Mouse (Mus musculus) liver, embryonic 15.5 days (tissue): ENCODE data around the gene Zdhhc5. TPM values are rescaled to one million over a fixed set of nuclear protein-coding genes. Genes with fewer than 3 reads are reported as not detected.
A peak's percentile ranks its signal among the peaks of the same experiment; 100 is the strongest.

Source experiments
- ATAC-seq: fragments of 200-750 bp; cut with Nextera tagmentation; 2 replicates; pipeline ENCODE4 v1.8.0; 2017; ENCODE audit warnings: moderate number of reproducible peaks, mild to moderate bottlenecking, moderate library complexity; ENCODE audit not compliant: insufficient read depth
- H3K27ac ChIP-seq: fragments of 300-500 bp; sonication (generic); replicated peaks from 2 replicates; pipeline ENCODE4 v1.5.1; 2015; ENCODE audit warnings: mild to moderate bottlenecking, inconsistent platforms
- H3K27me3 ChIP-seq: fragments of 300-500 bp; sonication (generic); 2 replicates; pipeline ENCODE4 v1.6.1; 2015; ENCODE audit warnings: mild to moderate bottlenecking, inconsistent platforms
- H3K36me3 ChIP-seq: fragments of 300-500 bp; sonication (generic); replicated peaks from 2 replicates; pipeline ENCODE4 v1.6.1; 2015; ENCODE audit warnings: moderate library complexity, mild to moderate bottlenecking, inconsistent platforms
- H3K4me1 ChIP-seq: fragments of 300-500 bp; sonication (generic); replicated peaks from 2 replicates; pipeline ENCODE4 v1.6.1; 2015; ENCODE audit warnings: inconsistent platforms
- H3K4me2 ChIP-seq: fragments of 300-500 bp; sonication (generic); 2 replicates; pipeline ENCODE4 v1.6.1; 2015; ENCODE audit warnings: moderate library complexity, mild to moderate bottlenecking, inconsistent platforms
- H3K4me3 ChIP-seq: fragments of 300-500 bp; sonication (generic); replicated peaks from 2 replicates; pipeline ENCODE4 v1.5.1; 2015; ENCODE audit warnings: mild to moderate bottlenecking, inconsistent platforms
- H3K9ac ChIP-seq: fragments of 300-500 bp; sonication (generic); 2 replicates; pipeline ENCODE4 v1.6.1; 2015; ENCODE audit warnings: moderate library complexity, mild to moderate bottlenecking, inconsistent platforms
- H3K9me3 ChIP-seq: fragments of 300-500 bp; sonication (generic); replicated peaks from 2 replicates; pipeline ENCODE4 v1.6.1; 2016; ENCODE audit warnings: inconsistent platforms
- WGBS: fragments of 180-500 bp; shearing (Covaris S2); methylation state at CpG from one replicate; pipeline ENCODE4 v1.1.7; 2015; ENCODE audit warnings: mixed read lengths; ENCODE audit not compliant: insufficient replicate concordance; 5-methylcytosine and 5-hydroxymethylcytosine counted together
- polyA plus RNA-seq: library from polyadenylated mRNA; unstranded; fragments of >200 nt; fragmentation: Nextera tagmentation; extraction: Ambion mirVana; gene quantifications from 2 replicates; pipeline ENCODE4 v1.2.1, GENCODE M21; 2015

Gene Zdhhc5
- polyA plus RNA-seq, 1 experiment from 2014 or later = 17.3 TPM

DNA sequence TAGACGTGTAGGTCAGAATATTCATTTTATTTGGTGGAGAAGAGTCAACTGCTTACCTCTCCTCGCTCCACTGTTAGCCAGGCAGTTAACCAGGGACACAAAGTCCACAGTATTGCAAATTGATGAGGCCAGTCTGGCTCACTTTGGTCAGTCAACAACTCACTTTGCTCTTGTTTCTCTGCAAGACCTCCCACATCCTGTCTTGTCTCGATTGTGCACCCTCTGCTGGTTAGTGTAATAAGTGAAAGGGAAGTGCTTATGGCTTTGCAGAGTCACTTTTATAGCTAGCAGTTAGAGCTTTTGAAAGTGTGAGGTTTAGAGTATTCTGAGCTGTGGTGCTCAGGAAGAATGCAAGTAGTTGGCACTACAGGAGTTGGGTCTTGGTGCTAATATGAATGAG, 54.7 kb downstream of the Zdhhc5 start:
- Histone ChIP-seq H3K36me3 (no peaks in the 10 kb centered on the region), H3K9ac (no peak overlapping the region), H3K27ac (peak overlapping the region; percentile 60; the same call in 1 of the 2 replicates), H3K4me1 (no peaks in the 10 kb centered on the region), H3K4me3 (no peak overlapping the region), H3K4me2 (no peak overlapping the region), H3K9me3 (no peaks in the 10 kb centered on the region), H3K27me3 (no peaks in the 10 kb centered on the region)
- ATAC-seq = peak; percentile 66
- 37% methylated on average over 3 of the region's 3 CpGs for WGBS

DNA sequence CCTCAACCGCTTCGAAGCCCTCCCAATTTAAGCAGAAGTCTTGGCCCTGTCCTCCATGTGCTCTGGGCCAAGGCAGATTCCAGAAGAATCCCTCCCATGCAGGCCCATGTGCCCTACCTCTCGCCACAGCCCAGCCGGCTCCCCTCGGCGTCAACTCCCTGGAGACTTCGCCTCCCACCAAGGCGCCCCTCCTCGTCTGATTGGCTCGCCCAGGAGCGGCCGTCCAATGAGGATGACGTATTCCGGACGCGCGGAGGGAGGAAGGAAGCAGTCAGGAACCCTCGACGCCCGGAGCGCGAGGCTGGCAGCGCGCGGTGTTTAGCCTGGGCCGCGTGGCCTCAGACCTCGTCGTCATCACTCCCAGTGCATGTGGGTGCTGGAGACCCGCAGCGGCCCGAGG, 56.2 kb downstream of the Zdhhc5 start, which contains the start of gene Btbd18:
Btbd18 (plus strand) TSS at position 274 of the 400 bp plus-strand sequence.
- no peaks in the 10 kb centered on the region for H3K9me3 ChIP-seq
- no peaks in the 10 kb centered on the region for H3K27me3 ChIP-seq
- H3K4me1 ChIP-seq = no peaks in the 10 kb centered on the region
- H3K27ac ChIP-seq = peak within 1 kb of the TSS; percentile 60; the same call in 1 of the 2 replicates
- no peak for ATAC-seq
- H3K36me3 ChIP-seq = no peaks in the 10 kb centered on the region
- no peak within 1 kb of the TSS for H3K9ac ChIP-seq
- WGBS = 85% methylated on average over 32 of the region's 32 CpGs
- H3K4me3 ChIP-seq = no peak within 1 kb of the TSS
- H3K4me2 ChIP-seq = no peak within 1 kb of the TSS

DNA sequence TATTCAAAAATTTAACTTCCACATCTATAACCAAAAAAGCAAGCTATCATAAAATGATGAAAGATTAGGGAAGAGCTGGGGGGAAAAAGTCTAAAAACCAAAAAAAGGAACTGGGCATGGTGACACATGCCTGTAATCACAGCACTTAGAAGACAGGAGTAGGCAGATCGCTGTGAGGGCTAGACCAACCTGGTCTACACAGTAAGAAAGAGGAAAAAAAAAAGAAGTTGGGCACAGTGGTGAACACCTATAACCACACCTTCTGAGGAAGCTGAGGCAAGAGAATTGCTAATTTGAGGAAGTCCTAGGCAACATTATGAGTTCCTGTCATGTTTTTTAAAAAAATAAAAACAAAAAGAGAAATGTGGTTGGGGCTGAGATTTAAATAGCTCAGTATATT, 59.1 kb downstream of the Zdhhc5 start:
- no peak for ATAC-seq
- Histone ChIP-seq H3K36me3 (no peaks in the 10 kb centered on the region), H3K27ac (no peak overlapping the region), H3K4me3 (no peak overlapping the region), H3K27me3 (no peaks in the 10 kb centered on the region), H3K4me1 (peaks cover 3% of the 10 kb centered on the region), H3K9ac (no peak overlapping the region), H3K9me3 (no peaks in the 10 kb centered on the region), H3K4me2 (no peak overlapping the region)
- WGBS = 24% methylated on average over 1 of the region's 1 CpGs

DNA sequence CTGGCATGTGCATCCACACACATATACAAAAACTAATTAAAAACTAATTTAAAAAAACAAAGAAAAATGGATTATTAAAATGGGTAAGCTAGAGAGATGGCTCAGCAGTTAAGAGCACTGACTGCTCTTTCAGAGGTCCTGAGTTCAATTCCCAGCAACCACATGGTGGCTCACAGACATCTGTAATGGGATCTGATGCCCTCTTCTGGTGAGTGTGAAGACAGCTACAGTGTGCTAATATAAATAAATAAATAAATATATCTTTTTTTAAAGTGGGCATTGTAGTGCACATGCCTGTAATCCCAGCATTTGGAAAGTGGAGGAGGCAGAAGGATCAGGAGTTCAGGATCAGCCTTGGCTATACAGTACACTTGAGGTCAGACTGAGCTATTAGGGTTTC, 61.6 kb downstream of the Zdhhc5 start:
- Histone ChIP-seq H3K27me3 (no peaks in the 10 kb centered on the region), H3K4me1 (peaks cover 13% of the 10 kb centered on the region), H3K4me3 (no peak overlapping the region), H3K36me3 (no peaks in the 10 kb centered on the region), H3K9me3 (no peaks in the 10 kb centered on the region), H3K4me2 (no peak overlapping the region), H3K9ac (no peak overlapping the region), H3K27ac (no peak overlapping the region)
- no peak for ATAC-seq

DNA sequence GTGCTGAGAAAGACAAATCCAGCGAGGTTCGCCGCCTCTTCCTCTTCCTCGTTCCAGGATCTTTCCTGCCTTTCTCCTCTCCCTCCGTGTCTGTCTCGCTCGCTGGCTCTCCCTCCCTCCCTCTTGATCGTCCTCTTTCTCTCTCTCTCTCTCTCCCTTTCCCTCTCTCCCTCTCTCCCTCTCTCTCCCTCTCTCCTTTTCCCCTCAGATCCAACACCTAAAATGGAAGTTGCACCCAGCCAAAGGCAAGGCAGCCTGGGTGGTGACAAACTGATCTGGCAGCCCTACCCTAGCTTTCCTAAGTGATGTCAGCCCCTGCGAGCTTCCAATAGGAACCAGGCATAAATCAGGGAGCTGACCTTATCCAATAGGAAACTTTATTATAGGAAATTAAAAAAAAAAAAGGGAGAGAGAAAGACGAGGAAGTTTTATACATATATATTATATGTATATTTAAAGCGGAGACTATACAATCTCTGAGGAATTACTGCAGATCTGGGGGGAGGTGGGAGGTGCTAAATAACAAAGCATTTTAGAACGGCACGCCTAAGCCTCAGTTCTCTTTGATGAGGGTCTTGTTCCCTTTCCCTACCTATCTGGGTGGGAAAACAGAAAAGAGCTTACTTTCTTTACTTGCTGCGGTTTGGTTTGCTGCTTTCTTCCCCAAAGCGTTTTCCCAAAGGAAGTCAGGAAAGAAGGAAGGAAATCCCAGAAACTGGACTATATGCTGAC, 64.3 kb downstream of the Zdhhc5 start, which contains the start of gene Ctnnd1:
Ctnnd1 (minus strand) TSS at position 302 of the 732 bp plus-strand sequence.
- under 1% methylated on average over 15 of the region's 15 CpGs for WGBS
- peak; percentile 82 for ATAC-seq

DNA sequence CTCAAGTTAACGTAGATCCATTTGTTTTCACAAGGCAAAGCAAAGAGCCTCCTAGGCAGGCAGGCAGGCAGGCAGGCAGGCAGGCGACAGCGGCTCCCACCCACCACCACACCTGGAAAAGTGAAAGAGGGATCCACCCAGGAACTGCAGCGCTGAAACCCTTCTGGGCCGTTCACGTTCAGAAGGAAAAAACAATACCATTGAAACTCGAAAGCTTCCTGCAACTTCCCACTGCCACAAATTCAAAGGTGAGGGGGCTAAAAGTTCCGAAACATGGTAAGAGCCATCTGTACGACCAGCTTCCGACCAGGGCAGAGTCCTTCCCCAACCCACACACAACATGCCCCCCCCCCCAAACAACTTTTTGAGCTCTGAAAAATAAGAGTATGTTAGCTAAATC, 65.3 kb downstream of the Zdhhc5 start:
- peak; percentile 54; the same call in 1 of the 2 replicates for ATAC-seq
- WGBS = 0% methylated on average over 10 of the region's 10 CpGs
- H3K27ac ChIP-seq = peak overlapping the region; percentile 88

More for the DNA sequence above, 64.3 kb downstream of the Zdhhc5 start, which contains the start of gene Ctnnd1:
- Histone ChIP-seq H3K9ac (peak within 1 kb of the TSS; percentile 83), H3K9me3 (no peaks in the 10 kb centered on the region), H3K27me3 (no peaks in the 10 kb centered on the region), H3K4me1 (peaks cover 23% of the 10 kb centered on the region), H3K4me2 (peak within 1 kb of the TSS; percentile 77), H3K27ac (peak within 1 kb of the TSS; percentile 88), H3K4me3 (peak within 1 kb of the TSS; percentile 75), H3K36me3 (no peaks in the 10 kb centered on the region)

DNA sequence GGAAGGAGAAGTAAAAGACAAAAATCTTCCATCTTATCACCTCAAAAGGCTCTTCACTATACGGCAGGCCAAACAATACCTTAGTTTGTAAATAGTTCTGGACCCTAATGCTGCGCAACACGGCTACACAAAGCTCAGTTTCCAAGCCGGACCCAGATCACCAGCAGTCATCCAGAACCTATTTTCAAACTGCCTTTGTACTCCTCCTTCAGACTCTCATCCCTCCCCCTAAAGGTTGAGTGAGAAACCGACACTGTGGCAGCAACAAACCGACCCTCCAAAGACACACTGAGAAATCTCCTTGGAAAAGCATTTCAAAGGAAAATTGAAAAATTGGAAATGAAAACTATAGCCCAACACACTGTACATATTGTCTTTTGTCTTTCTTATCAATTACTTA, 66.6 kb downstream of the Zdhhc5 start:
- H3K9me3 ChIP-seq = no peaks in the 10 kb centered on the region
- WGBS = 49% methylated on average over 6 of the region's 6 CpGs
- H3K27me3 ChIP-seq = no peaks in the 10 kb centered on the region
- no peak overlapping the region for H3K27ac ChIP-seq
- peak overlapping the region; percentile 77 for H3K4me2 ChIP-seq
- no peak for ATAC-seq
- no peaks in the 10 kb centered on the region for H3K36me3 ChIP-seq
- H3K4me3 ChIP-seq = peak overlapping the region; percentile 40
- no peak overlapping the region; the same call in 1 of the 2 replicates for H3K9ac ChIP-seq
- H3K4me1 ChIP-seq = peaks cover 28% of the 10 kb centered on the region

More for the DNA sequence above, 65.3 kb downstream of the Zdhhc5 start:
- Histone ChIP-seq H3K27me3 (no peaks in the 10 kb centered on the region), H3K4me1 (peaks cover 23% of the 10 kb centered on the region), H3K4me2 (peak overlapping the region; percentile 77), H3K36me3 (no peaks in the 10 kb centered on the region), H3K4me3 (peak overlapping the region; percentile 75), H3K9ac (peak overlapping the region; percentile 83), H3K9me3 (no peaks in the 10 kb centered on the region)

DNA sequence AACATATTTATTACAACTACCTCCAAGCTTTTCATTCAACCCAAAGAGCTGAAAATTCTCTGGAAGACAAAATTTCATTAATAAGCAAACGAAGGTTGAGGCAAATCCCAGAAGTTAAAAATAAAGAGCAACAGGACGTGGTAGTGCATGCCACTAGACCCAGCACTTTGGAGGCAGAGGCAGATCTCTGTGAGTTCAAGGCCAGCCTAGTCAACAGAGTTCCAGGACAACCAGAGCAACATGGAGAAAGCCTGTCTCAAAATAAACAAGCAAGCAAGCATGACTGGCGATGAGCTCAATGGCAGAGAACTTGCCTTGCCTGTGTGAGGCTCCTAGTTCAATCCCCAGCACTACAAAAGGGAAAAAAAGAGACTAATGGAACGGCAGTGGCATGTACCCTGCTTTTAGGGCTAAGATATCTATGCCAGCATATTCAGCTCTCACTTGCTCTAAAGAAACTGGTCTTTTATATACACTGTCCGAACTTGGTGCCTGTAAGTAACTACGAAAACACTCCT, 67.9 kb downstream of the Zdhhc5 start:
- Histone ChIP-seq H3K36me3 (no peaks in the 10 kb centered on the region), H3K27ac (0 out of 2 replicates have a peak overlapping the region, but pooled peaks have one; percentile 19), H3K4me1 (peaks cover 28% of the 10 kb centered on the region), H3K9ac (no peak overlapping the region), H3K4me3 (no peak overlapping the region), H3K27me3 (no peaks in the 10 kb centered on the region), H3K4me2 (peak overlapping the region; percentile 23; the same call in 1 of the 2 replicates), H3K9me3 (no peaks in the 10 kb centered on the region)
- ATAC-seq = no peak
- WGBS = 74% methylated on average over 6 of the region's 6 CpGs

DNA sequence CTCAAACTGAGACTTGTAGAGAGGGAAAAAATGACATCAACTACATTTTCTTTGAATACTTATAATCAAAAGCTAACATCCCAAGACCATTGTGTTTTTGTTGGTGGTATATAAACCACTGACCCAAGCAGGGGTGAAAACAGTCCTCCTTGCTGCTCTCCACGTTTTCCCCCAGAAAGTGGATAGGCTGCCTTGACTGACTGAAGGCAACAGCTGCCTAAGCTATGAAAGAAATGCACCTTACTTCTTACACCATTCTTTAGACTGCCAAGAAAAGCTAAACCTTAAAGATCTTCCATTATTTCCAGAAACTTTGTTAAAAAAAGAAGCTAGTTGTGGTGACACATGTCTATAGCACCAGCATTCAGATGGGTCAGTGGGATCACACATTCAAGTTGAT, 68.8 kb downstream of the Zdhhc5 start:
- peaks cover 33% of the 10 kb centered on the region for H3K4me1 ChIP-seq
- no peak overlapping the region for H3K4me2 ChIP-seq
- H3K27me3 ChIP-seq = no peaks in the 10 kb centered on the region
- 69% methylated on average over 1 of the region's 1 CpGs for WGBS
- H3K9ac ChIP-seq = no peak overlapping the region
- ATAC-seq = no peak
- no peak overlapping the region for H3K4me3 ChIP-seq
- no peak overlapping the region for H3K27ac ChIP-seq
- H3K36me3 ChIP-seq = no peaks in the 10 kb centered on the region
- H3K9me3 ChIP-seq = no peaks in the 10 kb centered on the region

DNA sequence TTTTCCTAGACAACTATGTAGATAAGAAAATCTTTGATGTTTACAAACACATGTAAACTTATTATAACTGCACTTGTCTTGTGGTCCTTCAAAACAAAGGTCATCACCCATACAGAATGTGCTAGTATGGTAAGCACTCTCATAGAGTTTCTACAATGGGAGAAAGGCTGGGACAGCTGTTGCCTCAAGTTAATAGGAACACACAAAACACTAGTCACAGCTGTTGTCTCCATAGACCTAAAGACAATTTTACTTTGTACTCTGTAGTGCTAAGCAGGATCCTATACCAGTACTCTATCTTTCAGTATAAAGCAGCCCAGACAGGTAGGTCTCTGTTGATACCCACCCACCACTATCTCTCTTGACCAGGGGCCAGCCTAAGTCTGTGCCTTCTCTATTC, 74.1 kb downstream of the Zdhhc5 start:
- ATAC-seq = no peak
- Histone ChIP-seq H3K4me1 (peaks cover 48% of the 10 kb centered on the region), H3K9ac (no peak overlapping the region), H3K36me3 (no peaks in the 10 kb centered on the region), H3K27me3 (no peaks in the 10 kb centered on the region), H3K9me3 (no peaks in the 10 kb centered on the region), H3K4me2 (no peak overlapping the region), H3K27ac (no peak overlapping the region), H3K4me3 (no peak overlapping the region)

DNA sequence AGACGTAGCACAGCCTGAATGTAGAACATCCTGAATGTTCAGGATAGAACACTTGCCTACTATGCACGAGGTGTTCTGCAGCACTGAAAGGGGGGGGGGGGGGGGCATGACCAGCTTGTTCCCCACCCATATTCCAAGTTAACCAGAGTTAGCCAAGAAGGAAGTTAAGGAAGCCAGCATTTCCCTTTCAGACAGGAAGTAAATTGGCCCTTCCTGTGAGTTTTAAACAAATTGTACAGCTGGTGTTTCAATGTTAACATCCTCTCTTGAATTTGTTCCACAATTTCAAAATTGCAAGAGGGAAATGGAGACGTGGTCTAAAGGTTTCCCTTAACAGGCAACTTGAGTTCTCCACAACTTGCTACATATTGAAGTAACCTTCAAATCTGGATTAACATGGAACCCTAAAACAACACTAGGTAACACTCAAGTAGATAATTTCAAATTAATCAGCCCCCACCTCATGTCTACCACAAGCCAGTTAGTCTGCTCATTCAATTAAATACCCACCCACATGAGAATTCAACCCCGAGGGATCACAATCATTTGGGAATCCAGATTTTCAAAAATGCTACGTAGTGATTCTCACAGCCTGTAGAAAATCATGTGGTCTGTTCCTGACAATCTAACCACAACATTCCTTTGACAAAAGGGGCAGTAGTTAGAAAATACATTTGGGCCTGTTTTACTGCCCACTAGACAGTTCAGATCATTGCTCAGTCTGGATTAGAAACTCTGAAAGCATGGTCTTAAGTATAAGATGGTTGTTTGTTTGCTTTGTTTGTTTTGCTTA, 76.4 kb downstream of the Zdhhc5 start:
- H3K4me2 ChIP-seq = no peak overlapping the region
- H3K36me3 ChIP-seq = no peaks in the 10 kb centered on the region
- H3K27ac ChIP-seq = 0 out of 2 replicates have a peak overlapping the region, but pooled peaks have one; percentile 11

More for the DNA sequence above, 76.4 kb downstream of the Zdhhc5 start:
- H3K4me3 ChIP-seq = no peak overlapping the region
- no peaks in the 10 kb centered on the region for H3K9me3 ChIP-seq
- no peaks in the 10 kb centered on the region for H3K27me3 ChIP-seq
- peaks cover 59% of the 10 kb centered on the region for H3K4me1 ChIP-seq
- no peak overlapping the region for H3K9ac ChIP-seq
- no peak for ATAC-seq
- WGBS = 34% methylated on average over 5 of the region's 5 CpGs
